Mouse (Mus musculus): Measurements from ENCODE around the gene Pex7. TPM values are rescaled to one million over a fixed set of nuclear protein-coding genes. Genes with fewer than 3 reads are reported as not detected.

The Pex7 gene
- total RNA-seq, 2 experiments from 2014 or later: 24.5 to 26.1 TPM

GRCm38 (mm10) chr10:19815371-19815770 is 92.1 kb downstream of the Pex7 start:
- DNase-seq (ENCODE audit: low spot score in 2 of 2): no peak

GRCm38 (mm10) chr10:19811436-19812172 is 95.9 kb downstream of the Pex7 start:
- peak; percentile 32 to 43 for DNase-seq (ENCODE audit: low spot score in 2 of 2)

- DNase-seq (ENCODE audit: low spot score in 2 of 2): no peak
Observed at GRCm38 (mm10) chr10:19804763-19805162, 102.7 kb downstream of the Pex7 start.

Other genes with a start within 250 kb of the Pex7 start
- gene Il20ra, start 195.1 kb downstream of the Pex7 start, total RNA-seq (2021): under 1 TPM; 0.33 to 0.35 TPM
- 1 to 10 TPM; 2.9 to 3.8 TPM for gene Slc35d3, start 56.2 kb downstream of the Pex7 start, total RNA-seq (2021)
- gene Map3k5, start 26.8 kb upstream of the Pex7 start, total RNA-seq (2021): 10 to 100 TPM; 47.7 to 48.4 TPM
- 100 to 1,000 TPM; 107 to 113 TPM for gene Map7, start 240.8 kb upstream of the Pex7 start, total RNA-seq (2021)

All from left cerebral cortex, adult 18-20 months (tissue).